Mouse (Mus musculus): ENCODE measurements around the gene Mbnl2. TPM values are rescaled to one million over a fixed set of nuclear protein-coding genes. Genes with fewer than 3 reads are reported as not detected.

Gene Mbnl2
- polyA plus RNA-seq, 1 experiment from 2014 or later = 146 TPM

DNA sequence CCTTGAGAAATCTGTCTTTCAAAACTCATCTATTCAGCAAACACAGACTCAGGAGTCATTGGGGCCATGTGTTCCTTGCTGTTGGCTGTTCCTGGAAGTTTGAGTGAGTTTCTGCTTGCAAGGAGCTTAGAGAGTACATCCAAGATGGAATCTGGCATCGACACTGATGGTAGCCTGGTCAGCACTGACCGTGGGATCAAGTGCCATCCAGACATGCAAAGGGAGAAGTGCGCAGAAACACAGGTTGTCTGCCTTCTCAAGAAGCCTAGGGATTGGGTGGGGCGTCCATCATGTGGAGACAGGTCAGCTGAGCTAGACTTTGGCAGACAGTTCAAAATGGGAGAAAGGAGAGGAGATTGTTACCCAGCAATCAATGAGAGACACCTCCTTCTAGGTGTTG lies 89.6 kb downstream of the Mbnl2 start:
- Histone ChIP-seq H3K27ac (no peak overlapping the region), H3K27me3 (no peaks in the 10 kb centered on the region), H3K4me3 (no peak overlapping the region), H3K36me3 (peaks cover 17% of the 10 kb centered on the region), H3K9me3 (no peaks in the 10 kb centered on the region), H3K4me1 (peaks cover 47% of the 10 kb centered on the region), H3K4me2 (no peak overlapping the region), H3K9ac (no peak overlapping the region)
- ATAC-seq (ENCODE audit: insufficient number of reproducible peaks, insufficient read depth, low FRiP score, low TSS enrichment, low read depth) = no peak
- 90% methylated on average over 4 of the region's 4 CpGs for WGBS

DNA sequence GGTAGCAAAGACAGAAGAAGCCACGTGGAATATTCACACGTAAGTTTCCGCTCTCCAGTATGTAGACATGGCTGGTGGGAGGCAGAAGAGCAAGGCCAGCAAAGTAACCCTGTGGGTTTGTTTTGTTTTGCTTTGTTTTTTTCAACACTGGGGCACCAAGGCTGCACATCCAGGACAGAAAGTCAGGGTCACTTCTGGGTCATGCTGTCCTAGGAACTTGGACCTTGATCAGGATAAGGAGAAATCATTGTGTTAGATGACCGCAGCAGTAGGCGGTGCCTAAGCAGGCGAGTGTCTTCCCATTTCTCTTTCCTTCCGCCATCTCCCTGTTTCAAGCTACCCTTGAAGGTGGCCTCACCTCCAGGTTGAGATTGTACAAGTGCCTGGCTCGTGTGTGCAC lies 91.5 kb downstream of the Mbnl2 start:
- 92% methylated on average over 8 of the region's 8 CpGs for WGBS
- no peaks in the 10 kb centered on the region for H3K27me3 ChIP-seq
- H3K27ac ChIP-seq = no peak overlapping the region
- peaks cover 59% of the 10 kb centered on the region for H3K4me1 ChIP-seq
- peaks cover 13% of the 10 kb centered on the region for H3K36me3 ChIP-seq
- ATAC-seq (ENCODE audit: insufficient number of reproducible peaks, insufficient read depth, low FRiP score, low TSS enrichment, low read depth) = no peak
- no peak overlapping the region for H3K9ac ChIP-seq
- no peaks in the 10 kb centered on the region for H3K9me3 ChIP-seq
- H3K4me3 ChIP-seq = no peak overlapping the region
- H3K4me2 ChIP-seq = no peak overlapping the region

DNA sequence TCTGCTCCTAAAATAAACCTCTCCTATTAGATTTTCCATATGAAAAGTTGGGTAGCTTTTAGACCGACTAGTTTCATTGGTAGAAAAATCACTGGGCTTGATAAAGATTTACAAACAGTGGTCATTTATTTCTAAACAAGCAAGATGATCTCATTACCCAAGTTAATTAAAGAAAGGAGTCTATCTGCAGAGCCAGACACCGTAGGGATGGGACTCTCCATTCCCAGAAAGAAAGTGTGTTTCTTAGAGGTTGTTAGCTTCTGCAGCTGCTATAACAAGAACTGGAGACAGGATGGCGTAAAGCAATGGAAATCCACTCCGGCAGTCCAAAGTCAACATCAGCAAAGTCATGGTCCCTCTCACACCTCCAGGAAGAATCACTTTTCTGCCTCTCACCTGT lies 92.1 kb downstream of the Mbnl2 start:
- Histone ChIP-seq H3K27me3 (no peaks in the 10 kb centered on the region), H3K4me2 (no peak overlapping the region), H3K4me1 (peaks cover 61% of the 10 kb centered on the region), H3K9ac (no peak overlapping the region), H3K27ac (no peak overlapping the region; the same call in 1 of the 2 replicates), H3K9me3 (no peaks in the 10 kb centered on the region), H3K36me3 (peaks cover 13% of the 10 kb centered on the region), H3K4me3 (no peak overlapping the region)
- 91% methylated on average over 4 of the region's 4 CpGs for WGBS
- ATAC-seq (ENCODE audit: insufficient number of reproducible peaks, insufficient read depth, low FRiP score, low TSS enrichment, low read depth) = no peak

DNA sequence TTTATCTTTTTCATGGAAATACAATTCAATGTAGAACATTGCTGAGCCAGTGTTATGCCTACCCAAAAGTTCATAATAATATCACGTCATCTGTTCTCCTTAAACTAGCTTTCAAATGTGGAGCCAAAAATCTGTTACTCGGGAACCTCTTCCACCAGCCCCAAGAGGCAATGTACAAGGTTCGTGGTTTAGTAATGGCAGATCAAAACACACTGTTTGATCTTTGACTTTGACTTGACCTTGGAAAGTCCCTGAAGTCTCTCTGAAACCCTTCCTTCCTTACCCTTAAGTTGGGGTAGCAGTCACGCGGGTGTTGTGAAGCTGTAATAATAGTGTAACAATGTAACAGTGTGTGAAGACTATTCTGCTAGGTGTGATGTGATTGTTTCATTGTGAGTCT lies 93.0 kb downstream of the Mbnl2 start:
- Histone ChIP-seq H3K27me3 (no peaks in the 10 kb centered on the region), H3K4me1 (peaks cover 64% of the 10 kb centered on the region), H3K9me3 (no peaks in the 10 kb centered on the region), H3K9ac (no peak overlapping the region), H3K36me3 (peaks cover 12% of the 10 kb centered on the region), H3K27ac (peak overlapping the region; percentile 8; the same call in 1 of the 2 replicates), H3K4me3 (no peak overlapping the region), H3K4me2 (no peak overlapping the region)
- WGBS = 58% methylated on average over 5 of the region's 5 CpGs
- ATAC-seq (ENCODE audit: insufficient number of reproducible peaks, insufficient read depth, low FRiP score, low TSS enrichment, low read depth) = no peak

DNA sequence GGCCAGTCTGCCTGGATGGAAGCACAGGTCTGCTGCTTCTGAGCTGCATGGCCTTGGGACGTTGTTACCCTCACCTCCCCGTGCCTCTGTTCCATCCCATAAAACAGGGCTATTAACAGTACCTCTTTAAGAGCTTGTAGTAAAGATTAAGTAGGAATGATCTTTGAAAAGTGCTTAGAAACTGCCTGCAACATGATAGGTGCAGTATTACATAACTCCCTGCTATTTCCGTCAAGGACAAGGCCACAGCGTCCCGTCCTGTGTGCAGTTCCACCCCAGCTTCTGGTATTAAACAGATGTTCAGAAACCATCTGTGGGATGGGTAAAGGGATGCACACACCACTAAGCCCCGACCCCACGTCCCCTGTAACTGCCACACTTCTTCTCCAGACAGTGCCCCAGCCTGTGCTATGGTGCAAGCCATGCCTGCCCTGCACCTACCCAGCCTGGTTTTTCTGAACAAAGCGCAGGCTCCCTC lies 93.5 kb downstream of the Mbnl2 start:
- no peak overlapping the region for H3K4me2 ChIP-seq
- H3K9me3 ChIP-seq = no peaks in the 10 kb centered on the region
- no peak overlapping the region for H3K9ac ChIP-seq
- peaks cover 69% of the 10 kb centered on the region for H3K4me1 ChIP-seq
- WGBS = 32% methylated on average over 8 of the region's 8 CpGs
- H3K36me3 ChIP-seq = peaks cover 9% of the 10 kb centered on the region
- no peaks in the 10 kb centered on the region for H3K27me3 ChIP-seq
- no peak for ATAC-seq (ENCODE audit: insufficient number of reproducible peaks, insufficient read depth, low FRiP score, low TSS enrichment, low read depth)
- no peak overlapping the region for H3K4me3 ChIP-seq
- peak overlapping the region; percentile 8; the same call in 1 of the 2 replicates for H3K27ac ChIP-seq

DNA sequence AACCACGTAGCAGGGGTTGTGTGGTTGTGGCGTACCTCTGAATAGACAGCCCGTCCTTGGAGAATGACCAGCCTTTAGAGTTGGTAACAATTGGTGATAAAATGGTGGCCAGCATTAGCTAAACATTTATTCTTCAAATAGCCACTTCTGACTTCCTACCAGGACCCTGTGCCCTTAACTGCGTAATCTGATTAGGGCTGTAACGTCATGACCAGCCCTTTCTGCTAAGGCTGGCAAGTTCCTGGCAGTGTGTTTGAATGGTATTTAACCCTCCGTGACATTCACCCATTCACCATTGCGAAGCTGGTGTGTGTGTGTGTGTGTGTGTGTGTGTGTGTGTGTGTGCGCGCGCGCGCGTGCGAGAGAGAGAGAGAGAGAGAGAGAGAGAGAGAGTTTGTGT lies 94.6 kb downstream of the Mbnl2 start:
- 0 out of 2 replicates have a peak overlapping the region, but pooled peaks have one; percentile 11 for H3K27ac ChIP-seq
- no peak overlapping the region for H3K4me3 ChIP-seq
- H3K4me1 ChIP-seq = peaks cover 78% of the 10 kb centered on the region
- no peaks in the 10 kb centered on the region for H3K27me3 ChIP-seq
- 76% methylated on average over 14 of the region's 14 CpGs for WGBS
- H3K4me2 ChIP-seq = no peak overlapping the region
- ATAC-seq (ENCODE audit: insufficient number of reproducible peaks, insufficient read depth, low FRiP score, low TSS enrichment, low read depth) = no peak
- H3K9ac ChIP-seq = no peak overlapping the region
- H3K9me3 ChIP-seq = no peaks in the 10 kb centered on the region
- H3K36me3 ChIP-seq = peaks cover 9% of the 10 kb centered on the region

DNA sequence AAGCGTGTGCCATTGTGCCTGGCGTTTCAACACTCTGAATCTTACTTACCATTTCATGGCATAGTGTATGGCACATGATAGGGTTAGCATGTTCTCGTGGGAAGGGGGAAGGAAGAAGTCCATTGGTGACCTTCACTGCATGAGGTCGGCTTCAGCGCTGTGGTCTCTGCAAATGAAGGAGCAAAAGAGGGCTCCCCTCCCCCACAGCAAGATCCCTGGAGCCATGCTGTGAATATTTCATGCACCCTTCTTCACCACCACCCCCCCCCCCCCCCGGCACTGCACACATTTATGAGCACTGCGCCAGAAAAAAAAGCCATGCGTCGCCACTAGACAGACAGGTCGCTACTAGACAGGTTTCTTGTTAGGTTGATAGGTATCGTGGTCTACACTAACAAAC lies 95.2 kb downstream of the Mbnl2 start:
- WGBS = 72% methylated on average over 11 of the region's 11 CpGs
- H3K9ac ChIP-seq = no peak overlapping the region
- no peak for ATAC-seq (ENCODE audit: insufficient number of reproducible peaks, insufficient read depth, low FRiP score, low TSS enrichment, low read depth)
- H3K4me2 ChIP-seq = no peak overlapping the region
- H3K27ac ChIP-seq = 0 out of 2 replicates have a peak overlapping the region, but pooled peaks have one; percentile 11
- H3K4me3 ChIP-seq = no peak overlapping the region
- no peaks in the 10 kb centered on the region for H3K27me3 ChIP-seq
- H3K4me1 ChIP-seq = peaks cover 84% of the 10 kb centered on the region
- no peaks in the 10 kb centered on the region for H3K9me3 ChIP-seq
- peaks cover 9% of the 10 kb centered on the region for H3K36me3 ChIP-seq

DNA sequence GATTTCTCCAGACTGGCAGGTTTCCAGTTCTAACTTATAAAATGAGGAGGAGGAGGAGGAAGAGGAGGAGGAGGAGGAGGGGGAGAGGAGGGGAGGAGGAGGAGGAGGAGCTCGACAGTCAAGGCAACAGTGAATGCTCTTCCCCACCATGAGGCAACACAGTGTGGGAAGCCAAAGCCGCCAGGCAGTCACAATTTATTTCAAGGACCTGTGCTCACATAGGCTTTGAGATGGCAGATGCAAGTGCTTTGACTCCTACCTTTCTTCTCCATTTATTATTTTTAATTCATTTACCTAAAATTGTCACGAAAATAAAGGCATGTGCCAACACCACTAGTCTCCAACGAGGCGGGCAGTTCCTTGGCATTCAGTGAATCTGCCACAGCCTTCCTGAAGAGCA lies 95.7 kb downstream of the Mbnl2 start:
- Histone ChIP-seq H3K9ac (no peak overlapping the region), H3K36me3 (peaks cover 9% of the 10 kb centered on the region), H3K4me1 (peaks cover 89% of the 10 kb centered on the region), H3K27me3 (no peaks in the 10 kb centered on the region), H3K9me3 (no peaks in the 10 kb centered on the region), H3K4me3 (no peak overlapping the region), H3K4me2 (no peak overlapping the region), H3K27ac (no peak overlapping the region)
- WGBS = 75% methylated on average over 5 of the region's 5 CpGs
- ATAC-seq (ENCODE audit: insufficient number of reproducible peaks, insufficient read depth, low FRiP score, low TSS enrichment, low read depth) = no peak

DNA sequence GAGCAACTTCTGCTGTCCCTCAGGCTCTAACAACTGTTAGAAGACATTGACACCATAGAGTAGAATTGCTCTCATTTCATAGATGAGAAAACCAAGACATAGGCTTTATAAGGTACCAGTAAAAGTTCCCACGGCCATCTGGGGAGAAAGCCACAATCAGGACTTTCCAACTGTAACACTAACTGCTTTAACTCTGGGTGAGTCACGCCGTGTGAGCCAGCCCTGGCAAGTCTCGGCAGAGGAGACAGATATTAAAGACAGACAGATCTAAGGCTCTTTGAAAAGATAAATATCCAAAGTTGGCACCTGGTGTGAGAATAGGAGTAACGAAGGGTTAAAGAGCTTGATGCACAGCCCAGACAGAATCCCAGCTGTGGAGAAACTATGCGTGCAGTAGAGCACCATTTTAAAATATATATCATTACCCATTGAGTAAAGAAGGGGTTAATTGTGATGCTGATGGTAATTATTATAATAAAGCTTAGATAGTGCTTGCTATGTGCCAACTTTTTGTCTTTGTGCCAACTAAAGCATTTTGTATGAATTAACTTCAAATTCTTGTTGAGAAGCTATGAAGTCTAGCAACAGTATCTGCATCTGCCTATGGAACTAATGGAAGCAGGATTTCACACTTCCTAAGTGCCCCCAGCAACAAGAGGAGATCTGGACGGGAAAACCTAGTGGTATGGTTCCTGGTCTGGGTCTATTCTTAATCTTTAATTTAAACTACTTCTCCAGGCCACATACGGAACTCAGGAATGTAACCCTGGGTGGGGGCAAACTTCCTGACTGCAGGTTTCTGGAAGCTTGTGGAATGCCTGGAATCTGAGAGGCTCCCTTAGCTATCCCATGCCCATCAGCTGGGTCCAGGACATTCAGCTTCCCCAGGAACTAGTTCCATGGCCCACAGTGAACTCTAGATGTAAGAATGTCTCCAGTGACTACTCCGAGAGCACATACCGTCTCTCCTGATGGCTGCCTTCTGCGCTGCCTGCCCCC lies 97.9 kb downstream of the Mbnl2 start:
- no peak; the same call in 1 of the 2 replicates for ATAC-seq (ENCODE audit: insufficient number of reproducible peaks, insufficient read depth, low FRiP score, low TSS enrichment, low read depth)
- Histone ChIP-seq H3K36me3 (no peaks in the 10 kb centered on the region), H3K9me3 (no peaks in the 10 kb centered on the region), H3K4me2 (peak overlapping the region; percentile 5; the same call in 1 of the 2 replicates), H3K4me3 (no peak overlapping the region), H3K4me1 (peaks cover 97% of the 10 kb centered on the region), H3K27ac (peak overlapping the region; percentile 71), H3K27me3 (no peaks in the 10 kb centered on the region), H3K9ac (no peak overlapping the region)
- 41% methylated on average over 11 of the region's 11 CpGs for WGBS

DNA sequence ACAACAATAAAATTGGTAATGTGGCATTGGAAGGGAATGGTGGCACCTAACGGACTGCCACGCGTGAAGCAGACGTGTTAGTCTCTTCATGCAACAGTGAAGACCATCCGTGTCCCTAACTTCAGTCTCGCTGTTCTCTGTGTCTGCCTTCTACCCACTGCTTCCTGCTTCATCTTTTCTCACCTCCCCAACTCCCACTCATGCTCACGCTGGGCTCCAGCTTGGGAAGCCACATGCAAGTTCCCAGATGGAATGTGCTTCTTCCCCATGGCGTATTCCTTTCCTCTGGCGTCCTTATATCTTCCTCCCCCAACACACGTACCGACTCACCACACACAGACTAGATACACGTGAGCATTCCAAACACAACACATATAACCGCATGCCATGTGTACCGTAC lies 99.3 kb downstream of the Mbnl2 start:
- no peak overlapping the region for H3K27ac ChIP-seq
- ATAC-seq (ENCODE audit: insufficient number of reproducible peaks, insufficient read depth, low FRiP score, low TSS enrichment, low read depth) = no peak
- no peak overlapping the region for H3K4me3 ChIP-seq
- H3K27me3 ChIP-seq = no peaks in the 10 kb centered on the region
- H3K9me3 ChIP-seq = no peaks in the 10 kb centered on the region
- no peak overlapping the region for H3K9ac ChIP-seq
- no peak overlapping the region for H3K4me2 ChIP-seq
- peaks cover 96% of the 10 kb centered on the region for H3K4me1 ChIP-seq
- WGBS = 91% methylated on average over 14 of the region's 14 CpGs
- H3K36me3 ChIP-seq = peaks cover 9% of the 10 kb centered on the region

DNA sequence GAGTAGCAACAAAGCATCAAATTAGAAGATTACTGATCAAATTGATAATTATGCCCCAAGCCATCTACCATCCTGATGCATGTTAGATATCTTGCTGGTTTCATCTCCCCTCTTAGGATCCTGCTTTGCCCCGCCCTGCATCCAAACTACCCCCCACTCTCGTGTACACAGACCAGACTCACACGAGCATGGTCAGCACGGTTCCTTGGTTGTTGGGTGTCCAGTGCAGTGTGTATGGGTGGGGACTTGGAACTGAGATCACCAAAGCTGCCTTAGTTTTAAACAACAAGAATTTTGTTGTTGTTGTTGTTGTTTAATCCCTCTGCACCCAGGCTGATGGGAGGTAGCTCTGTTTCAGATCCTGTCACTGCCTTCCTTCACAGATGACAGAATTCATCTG lies 101.7 kb downstream of the Mbnl2 start:
- WGBS = 68% methylated on average over 4 of the region's 4 CpGs
- no peak for ATAC-seq (ENCODE audit: insufficient number of reproducible peaks, insufficient read depth, low FRiP score, low TSS enrichment, low read depth)

DNA sequence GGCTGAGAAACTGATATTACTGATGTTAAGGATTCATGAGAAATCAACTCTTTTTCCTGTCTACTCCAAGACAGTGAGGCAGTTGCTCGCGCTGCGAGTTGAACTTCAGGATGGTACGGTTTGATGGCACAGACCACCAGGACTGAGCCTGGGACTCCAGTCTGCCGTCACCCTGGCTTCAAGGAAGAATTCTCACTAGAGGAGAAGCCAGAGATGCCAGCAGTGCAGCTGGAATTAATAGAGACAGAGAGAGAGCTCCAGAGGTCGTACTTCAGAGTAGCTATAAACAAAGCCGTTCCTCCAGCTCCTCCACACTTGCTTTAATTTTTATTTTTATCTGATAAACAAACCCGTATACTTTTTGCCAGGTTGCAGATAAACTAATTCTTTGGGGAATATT lies 102.5 kb downstream of the Mbnl2 start:
- Histone ChIP-seq H3K4me2 (peak overlapping the region; percentile 26), H3K9ac (no peak overlapping the region), H3K27me3 (no peaks in the 10 kb centered on the region), H3K36me3 (peaks cover 23% of the 10 kb centered on the region), H3K27ac (peak overlapping the region; percentile 72), H3K9me3 (no peaks in the 10 kb centered on the region), H3K4me1 (peaks cover 85% of the 10 kb centered on the region), H3K4me3 (no peak overlapping the region)
- WGBS = 18% methylated on average over 8 of the region's 8 CpGs
- no peak for ATAC-seq (ENCODE audit: insufficient number of reproducible peaks, insufficient read depth, low FRiP score, low TSS enrichment, low read depth)

More for the DNA sequence above, 101.7 kb downstream of the Mbnl2 start:
- Histone ChIP-seq H3K27ac (0 out of 2 replicates have a peak overlapping the region, but pooled peaks have one; percentile 19), H3K4me2 (peak overlapping the region; percentile 26), H3K4me3 (no peak overlapping the region), H3K9ac (no peak overlapping the region), H3K9me3 (no peaks in the 10 kb centered on the region), H3K27me3 (no peaks in the 10 kb centered on the region), H3K36me3 (peaks cover 21% of the 10 kb centered on the region), H3K4me1 (peaks cover 88% of the 10 kb centered on the region)
